Mouse (Mus musculus) kidney, adult 2 months (tissue): ENCODE data around the gene Naa40.

ENCODE experiments used
- CTCF ChIP-seq: fragments of 200-500 bp; conservative IDR thresholded peaks from 2 replicates; pipeline ENCODE4 v1.5.1; 2011; ENCODE audit warnings: low read depth, mild to moderate bottlenecking, control low read depth, low read length, moderate library complexity, mixed read lengths; ENCODE audit not compliant: insufficient read depth, insufficient read length
- POLR2A ChIP-seq: fragments of 200-500 bp; IDR thresholded peaks from one replicate; pipeline ENCODE4 v1.6.1; 2011; ENCODE audit warnings: low read depth, low read length, control low read depth

- no peak for TF ChIP-seq CTCF
- no peak for TF ChIP-seq POLR2A
Observed at GRCm38 (mm10) chr19:7197445-7197844, 43.5 kb downstream of the Naa40 start.
